Mouse (Mus musculus) embryonic facial prominence, embryonic 10.5 days (tissue): ENCODE data around the gene Bcl2a1d. TPM values are rescaled to one million over a fixed set of nuclear protein-coding genes. Genes with fewer than 3 reads are reported as not detected.
"Not testable (repeated sequence)": the region's sequence is repeated elsewhere in the genome, so short reads cannot be mapped to it uniquely, and the experiment has no call there.

Source experiments
- DNase-seq: peaks from one replicate; pipeline ENCODE4 v3.0.0-alpha.2; 2017; ENCODE audit warnings: low spot score
- H3K27ac ChIP-seq: fragments of 300-500 bp; sonication (generic); replicated peaks from 2 replicates; pipeline ENCODE4 v1.5.1; 2016; ENCODE audit warnings: mild to moderate bottlenecking
- H3K27me3 ChIP-seq: fragments of 300-500 bp; sonication (generic); replicated peaks from 2 replicates; pipeline ENCODE4 v1.6.1; 2016; ENCODE audit warnings: low read depth, mild to moderate bottlenecking; ENCODE audit not compliant: poor library complexity, severe bottlenecking
- H3K36me3 ChIP-seq: fragments of 300-500 bp; sonication (generic); replicated peaks from 2 replicates; pipeline ENCODE4 v1.6.1; 2016; ENCODE audit warnings: mild to moderate bottlenecking, moderate library complexity
- H3K4me1 ChIP-seq: fragments of 300-500 bp; sonication (generic); 2 replicates; pipeline ENCODE4 v1.6.1; 2016
- H3K4me3 ChIP-seq: fragments of 300-500 bp; sonication (generic); 2 replicates; pipeline ENCODE4 v1.5.1; 2016; ENCODE audit warnings: mild to moderate bottlenecking, moderate library complexity
- H3K9me3 ChIP-seq: fragments of 300-500 bp; sonication (generic); 2 replicates; pipeline ENCODE4 v1.6.1; 2016; ENCODE audit warnings: mild to moderate bottlenecking
- WGBS: fragments of 180-500 bp; shearing (Covaris S2); methylation state at CpG from one replicate; pipeline ENCODE4 v1.1.7; 2016; 5-methylcytosine and 5-hydroxymethylcytosine counted together
- polyA plus RNA-seq: library from polyadenylated mRNA; unstranded; fragments of >200 nt; fragmentation: Nextera tagmentation; extraction: Ambion mirVana; gene quantifications from 2 replicates; pipeline ENCODE4 v1.2.1, GENCODE M21; 2016

Gene Bcl2a1d
- polyA plus RNA-seq, 1 experiment from 2014 or later: not detected

GRCm38 (mm10) chr9:88718140-88718539 is 13.6 kb downstream of the Bcl2a1d start:
- H3K27ac ChIP-seq, H3K27me3 ChIP-seq, H3K4me3 ChIP-seq, H3K4me1 ChIP-seq, H3K9me3 ChIP-seq, H3K36me3 ChIP-seq: not testable (repeated sequence)
- peak; percentile 42 for DNase-seq
- WGBS: 18% methylated on average over 2 of the region's 2 CpGs

GRCm38 (mm10) chr9:88714515-88714914 is 17.2 kb downstream of the Bcl2a1d start:
- not testable (repeated sequence) for H3K4me3 ChIP-seq, H3K27me3 ChIP-seq, DNase-seq, H3K9me3 ChIP-seq, H3K27ac ChIP-seq, H3K4me1 ChIP-seq, H3K36me3 ChIP-seq
- WGBS: 91% methylated on average over 5 of the region's 5 CpGs

- 81% methylated on average over 3 of the region's 3 CpGs for WGBS
- not testable (repeated sequence) for H3K9me3 ChIP-seq, H3K27ac ChIP-seq, H3K36me3 ChIP-seq, H3K27me3 ChIP-seq, DNase-seq, H3K4me1 ChIP-seq, H3K4me3 ChIP-seq
These were observed 19.5 kb downstream of the Bcl2a1d start for GRCm38 (mm10) chr9:88712164-88712749.

GRCm38 (mm10) chr9:88710910-88711438 is 20.7 kb downstream of the Bcl2a1d start:
- H3K9me3 ChIP-seq, H3K4me3 ChIP-seq, H3K4me1 ChIP-seq, DNase-seq, H3K27ac ChIP-seq, H3K36me3 ChIP-seq, H3K27me3 ChIP-seq: not testable (repeated sequence)
- 89% methylated on average over 4 of the region's 5 CpGs for WGBS

- not testable (repeated sequence) for H3K4me1 ChIP-seq, H3K27me3 ChIP-seq, H3K4me3 ChIP-seq, H3K9me3 ChIP-seq, H3K27ac ChIP-seq, H3K36me3 ChIP-seq, DNase-seq
- 92% methylated on average over 2 of the region's 2 CpGs for WGBS
These were observed 21.3 kb downstream of the Bcl2a1d start for GRCm38 (mm10) chr9:88710439-88710838.

- not testable (repeated sequence) for H3K4me1 ChIP-seq, DNase-seq, H3K27me3 ChIP-seq, H3K4me3 ChIP-seq, H3K27ac ChIP-seq, H3K9me3 ChIP-seq, H3K36me3 ChIP-seq
- 96% methylated on average over 5 of the region's 5 CpGs for WGBS
These were observed 21.9 kb downstream of the Bcl2a1d start for GRCm38 (mm10) chr9:88709794-88710193.

- Histone ChIP-seq H3K9me3 (no peaks in the 10 kb centered on the region), H3K4me3 (no peak overlapping the region), H3K4me1 (no peaks in the 10 kb centered on the region), H3K36me3 (no peaks in the 10 kb centered on the region), H3K27me3 (no peaks in the 10 kb centered on the region), H3K27ac (no peak overlapping the region)
- no peak for DNase-seq
- 89% methylated on average over 6 of the region's 6 CpGs for WGBS
These were observed 22.4 kb downstream of the Bcl2a1d start for GRCm38 (mm10) chr9:88709304-88709703.

- Histone ChIP-seq H3K27me3 (no peaks in the 10 kb centered on the region), H3K4me3 (no peak overlapping the region), H3K36me3 (no peaks in the 10 kb centered on the region), H3K27ac (no peak overlapping the region), H3K9me3 (no peaks in the 10 kb centered on the region), H3K4me1 (no peaks in the 10 kb centered on the region)
- DNase-seq: no peak
- WGBS: 68% methylated on average over 4 of the region's 4 CpGs
These were observed 25.0 kb downstream of the Bcl2a1d start for GRCm38 (mm10) chr9:88706700-88707099.

- H3K27me3 ChIP-seq, H3K4me1 ChIP-seq, DNase-seq, H3K4me3 ChIP-seq, H3K27ac ChIP-seq, H3K36me3 ChIP-seq, H3K9me3 ChIP-seq: not testable (repeated sequence)
- WGBS: 77% methylated on average over 8 of the region's 8 CpGs
These were observed 26.6 kb downstream of the Bcl2a1d start for GRCm38 (mm10) chr9:88705157-88705556.

GRCm38 (mm10) chr9:88698746-88699145 is 33.0 kb downstream of the Bcl2a1d start:
- H3K27me3 ChIP-seq, H3K9me3 ChIP-seq, DNase-seq, H3K27ac ChIP-seq, H3K36me3 ChIP-seq, H3K4me1 ChIP-seq, H3K4me3 ChIP-seq: not testable (repeated sequence)
- WGBS: 80% methylated on average over 1 of the region's 2 CpGs

- H3K36me3 ChIP-seq, H3K27me3 ChIP-seq, H3K4me3 ChIP-seq, H3K4me1 ChIP-seq, H3K9me3 ChIP-seq, H3K27ac ChIP-seq, DNase-seq: not testable (repeated sequence)
- WGBS: 87% methylated on average over 2 of the region's 2 CpGs
These were observed 40.4 kb downstream of the Bcl2a1d start for GRCm38 (mm10) chr9:88691307-88691706.

GRCm38 (mm10) chr9:88689451-88689850 is 42.3 kb downstream of the Bcl2a1d start:
- not testable (repeated sequence) for H3K27ac ChIP-seq, H3K4me1 ChIP-seq, DNase-seq, H3K4me3 ChIP-seq, H3K27me3 ChIP-seq, H3K9me3 ChIP-seq, H3K36me3 ChIP-seq
- 90% methylated on average over 3 of the region's 3 CpGs for WGBS

- not testable (repeated sequence) for H3K27me3 ChIP-seq, H3K4me1 ChIP-seq, H3K36me3 ChIP-seq, H3K9me3 ChIP-seq, H3K4me3 ChIP-seq, H3K27ac ChIP-seq, DNase-seq
- WGBS: 93% methylated on average over 1 of the region's 1 CpGs
These were observed 45.0 kb downstream of the Bcl2a1d start for GRCm38 (mm10) chr9:88686719-88687118.
